Mouse (Mus musculus): ENCODE results near the gene Pard6a. TPM values are rescaled to one million over a fixed set of nuclear protein-coding genes. Genes with fewer than 3 reads are reported as not detected.

Gene Pard6a
- 42.1 and 43.6 TPM in 2 replicates for polyA plus RNA-seq (2015; fragmentation: Nextera tagmentation; extraction: Ambion mirVana)

- Histone ChIP-seq H3K27me3 (no peaks in the 10 kb centered on the region), H3K9me3 (replicated peaks) (no peaks in the 10 kb centered on the region), H3K36me3 (ENCODE audit: poor library complexity, severe bottlenecking) (peaks cover 58% of the 10 kb centered on the region), H3K4me2 (peak within 1 kb of the TSS; percentile 96), H3K4me1 (peaks cover 25% of the 10 kb centered on the region), H3K27ac (peak within 1 kb of the TSS; percentile 94), H3K4me3 (peak within 1 kb of the TSS; percentile 70), H3K9ac (peak within 1 kb of the TSS; percentile 80)
- under 1% methylated on average over 60 of the region's 60 CpGs for WGBS
- ATAC-seq, result peak; percentile 84
These were observed at the start of gene Pard6a, which contains the start of gene Acd for GRCm38 (mm10) chr8:105700966-105701824. TSS of gene Pard6a (plus strand) at chr8:105701148. TSS of gene Acd (minus strand) at chr8:105701102.

DNA sequence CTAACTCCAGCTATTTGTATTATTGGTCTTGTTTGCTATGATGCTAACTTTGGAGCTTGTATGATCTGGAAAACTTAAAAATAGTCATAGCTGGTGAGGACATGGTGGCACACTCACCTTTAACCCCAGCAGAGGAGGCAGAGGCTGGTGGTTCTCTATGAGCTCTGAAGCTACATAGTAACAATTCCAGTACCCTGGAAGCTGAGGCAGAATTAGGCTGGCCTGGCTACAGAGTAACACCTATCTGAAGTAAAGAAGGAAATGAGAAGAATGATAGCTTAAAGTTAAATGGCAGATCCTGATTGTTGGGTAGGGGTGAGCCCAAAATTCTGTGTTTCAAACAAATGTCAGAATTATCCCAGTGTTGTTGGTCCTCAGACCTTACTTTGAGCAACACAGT lies 43.3 kb upstream of the Pard6a start:
- H3K4me2 ChIP-seq, result no peak overlapping the region

GRCm38 (mm10) chr8:105661167-105661566 lies 39.8 kb upstream of the Pard6a start:
- Histone ChIP-seq H3K4me3 (no peak overlapping the region), H3K4me2 (no peak overlapping the region), H3K9ac (no peak overlapping the region), H3K4me1 (no peaks in the 10 kb centered on the region), H3K9me3 (replicated peaks) (no peaks in the 10 kb centered on the region), H3K27me3 (no peaks in the 10 kb centered on the region), H3K27ac (no peak overlapping the region), H3K36me3 (ENCODE audit: poor library complexity, severe bottlenecking) (peaks cover 29% of the 10 kb centered on the region)
- WGBS, result 87% methylated on average over 3 of the region's 3 CpGs
- no peak for ATAC-seq

More for the DNA sequence above, 43.3 kb upstream of the Pard6a start:
- no peak for ATAC-seq
- Histone ChIP-seq H3K27me3 (no peaks in the 10 kb centered on the region), H3K27ac (no peak overlapping the region), H3K4me3 (no peak overlapping the region), H3K9ac (no peak overlapping the region), H3K36me3 (ENCODE audit: poor library complexity, severe bottlenecking) (peaks cover 24% of the 10 kb centered on the region), H3K9me3 (replicated peaks) (no peaks in the 10 kb centered on the region), H3K4me1 (no peaks in the 10 kb centered on the region)

- H3K27ac ChIP-seq, result no peak overlapping the region
- no peak overlapping the region for H3K4me2 ChIP-seq
- H3K4me1 ChIP-seq, result no peaks in the 10 kb centered on the region
- H3K9me3 ChIP-seq (replicated peaks), result no peaks in the 10 kb centered on the region
- no peak overlapping the region for H3K9ac ChIP-seq
- H3K4me3 ChIP-seq, result no peak overlapping the region
- H3K36me3 ChIP-seq (ENCODE audit: poor library complexity, severe bottlenecking), result peaks cover 97% of the 10 kb centered on the region
- 92% methylated on average over 1 of the region's 1 CpGs for WGBS
- ATAC-seq, result no peak
- no peaks in the 10 kb centered on the region for H3K27me3 ChIP-seq
These were observed 23.1 kb upstream of the Pard6a start for GRCm38 (mm10) chr8:105677891-105678290.

- H3K4me1 ChIP-seq, result no peaks in the 10 kb centered on the region
- WGBS, result 83% methylated on average over 7 of the region's 7 CpGs
- ATAC-seq, result no peak
These were observed 15.6 kb upstream of the Pard6a start for GRCm38 (mm10) chr8:105685325-105685724.

DNA sequence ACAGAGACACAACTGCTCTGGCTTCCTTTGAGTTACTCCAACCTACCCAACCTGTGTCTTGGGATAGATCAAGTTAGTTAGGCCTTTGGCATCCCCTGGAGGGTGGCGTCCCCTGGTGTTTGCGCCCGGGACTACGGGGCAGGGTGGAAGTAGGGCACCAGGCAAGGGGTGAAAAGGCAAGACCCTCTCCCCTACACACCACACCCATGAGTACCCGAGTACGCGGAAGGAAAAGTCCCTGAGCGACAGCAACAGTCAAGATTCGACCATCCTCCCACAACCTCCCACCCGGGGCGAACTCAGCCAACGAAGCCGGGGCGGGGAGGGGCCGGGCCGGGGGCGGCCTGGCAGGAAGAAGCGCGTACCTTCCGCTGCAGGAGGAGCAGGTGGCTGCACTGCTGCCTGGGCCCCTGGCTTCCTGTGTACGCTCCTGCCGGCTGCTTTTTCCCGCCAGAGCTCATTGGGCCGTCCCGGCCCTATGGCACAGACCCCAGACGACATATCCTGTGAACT lies 15.1 kb upstream of the Pard6a start, which contains the start of gene Carmil2:
Gene Carmil2, plus strand, starts transcription at position 479 of the 513 bp plus-strand sequence.
- no peak within 1 kb of the TSS for H3K9ac ChIP-seq
- no peak within 1 kb of the TSS for H3K4me2 ChIP-seq
- H3K36me3 ChIP-seq (ENCODE audit: poor library complexity, severe bottlenecking), result peaks cover 39% of the 10 kb centered on the region
- no peaks in the 10 kb centered on the region for H3K4me1 ChIP-seq
- no peak within 1 kb of the TSS for H3K27ac ChIP-seq
- no peaks in the 10 kb centered on the region for H3K27me3 ChIP-seq
- no peaks in the 10 kb centered on the region for H3K9me3 ChIP-seq (replicated peaks)
- ATAC-seq, result no peak
- 18% methylated on average over 26 of the region's 26 CpGs for WGBS
- H3K4me3 ChIP-seq, result no peak within 1 kb of the TSS

More at GRCm38 (mm10) chr8:105685325-105685724, 15.6 kb upstream of the Pard6a start:
- H3K36me3 ChIP-seq (ENCODE audit: poor library complexity, severe bottlenecking), result peaks cover 44% of the 10 kb centered on the region
- no peaks in the 10 kb centered on the region for H3K27me3 ChIP-seq
- no peaks in the 10 kb centered on the region for H3K9me3 ChIP-seq (replicated peaks)
- no peak overlapping the region for H3K27ac ChIP-seq
- no peak overlapping the region for H3K4me2 ChIP-seq
- no peak overlapping the region for H3K9ac ChIP-seq
- no peak overlapping the region for H3K4me3 ChIP-seq

GRCm38 (mm10) chr8:105686551-105686950 lies 14.4 kb upstream of the Pard6a start:
- Histone ChIP-seq H3K36me3 (ENCODE audit: poor library complexity, severe bottlenecking) (peaks cover 32% of the 10 kb centered on the region), H3K27me3 (no peaks in the 10 kb centered on the region), H3K4me3 (no peak overlapping the region), H3K9me3 (replicated peaks) (no peaks in the 10 kb centered on the region), H3K9ac (no peak overlapping the region), H3K4me1 (no peaks in the 10 kb centered on the region), H3K27ac (no peak overlapping the region), H3K4me2 (no peak overlapping the region)
- no peak for ATAC-seq
- 68% methylated on average over 6 of the region's 6 CpGs for WGBS

DNA sequence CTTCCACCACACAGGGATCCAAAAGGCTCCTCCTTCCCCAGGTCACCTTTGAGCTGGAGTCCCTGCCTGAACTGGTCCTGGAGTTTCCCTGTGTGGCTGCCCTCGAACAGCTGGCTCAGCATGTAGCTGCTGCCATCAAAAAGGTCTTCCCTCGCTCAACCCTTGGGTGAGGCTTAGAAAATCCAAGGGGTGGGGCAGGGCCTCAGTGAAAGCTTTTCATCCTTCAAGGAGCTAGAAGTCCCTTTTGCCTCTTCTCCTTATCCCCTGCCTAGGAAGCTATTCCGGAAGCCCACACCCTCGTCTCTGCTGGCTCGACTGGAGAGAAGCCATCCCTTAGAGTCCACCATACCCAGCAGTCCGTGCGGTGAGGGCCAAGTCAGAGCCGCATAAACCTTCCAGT lies 13.4 kb upstream of the Pard6a start:
- no peak overlapping the region for H3K4me2 ChIP-seq
- H3K27me3 ChIP-seq, result no peaks in the 10 kb centered on the region
- H3K4me1 ChIP-seq, result no peaks in the 10 kb centered on the region
- H3K36me3 ChIP-seq (ENCODE audit: poor library complexity, severe bottlenecking), result peaks cover 24% of the 10 kb centered on the region
- ATAC-seq, result no peak
- H3K27ac ChIP-seq, result no peak overlapping the region
- no peaks in the 10 kb centered on the region; the same call in 1 of the 2 replicates for H3K9me3 ChIP-seq (replicated peaks)
- no peak overlapping the region for H3K4me3 ChIP-seq
- 61% methylated on average over 8 of the region's 8 CpGs for WGBS
- no peak overlapping the region for H3K9ac ChIP-seq

- Histone ChIP-seq H3K4me3 (no peak overlapping the region), H3K9ac (no peak overlapping the region), H3K27ac (no peak overlapping the region), H3K9me3 (replicated peaks) (no peaks in the 10 kb centered on the region; the same call in 1 of the 2 replicates), H3K27me3 (no peaks in the 10 kb centered on the region), H3K36me3 (ENCODE audit: poor library complexity, severe bottlenecking) (peaks cover 16% of the 10 kb centered on the region), H3K4me1 (no peaks in the 10 kb centered on the region), H3K4me2 (no peak overlapping the region)
- ATAC-seq, result no peak
- 78% methylated on average over 14 of the region's 14 CpGs for WGBS
These were observed 12.7 kb upstream of the Pard6a start for GRCm38 (mm10) chr8:105688242-105688752.

- WGBS, result 59% methylated on average over 35 of the region's 35 CpGs
These were observed 11.5 kb upstream of the Pard6a start for GRCm38 (mm10) chr8:105689256-105689982.

DNA sequence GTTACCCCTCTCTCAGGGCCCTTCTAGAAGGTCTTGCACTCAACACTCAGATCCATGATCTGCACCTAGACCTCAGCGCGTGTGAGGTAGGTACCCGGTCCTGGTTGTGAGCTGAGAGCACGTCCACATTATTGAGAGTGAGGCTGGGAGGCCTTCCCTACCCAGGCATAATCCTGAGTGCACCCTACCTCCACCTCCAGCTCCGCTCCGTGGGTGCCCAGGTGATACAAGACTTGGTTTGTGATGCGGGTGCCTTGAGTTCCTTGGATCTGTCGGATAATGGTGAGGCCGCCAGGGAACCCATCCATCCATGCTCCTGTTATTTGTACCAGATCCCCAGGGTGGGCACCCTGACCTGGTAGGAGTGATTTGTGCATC lies 11.0 kb upstream of the Pard6a start:
- no peaks in the 10 kb centered on the region for H3K27me3 ChIP-seq
- no peaks in the 10 kb centered on the region for H3K36me3 ChIP-seq (ENCODE audit: poor library complexity, severe bottlenecking)
- ATAC-seq, result no peak
- no peak overlapping the region for H3K4me3 ChIP-seq
- no peaks in the 10 kb centered on the region; the same call in 1 of the 2 replicates for H3K9me3 ChIP-seq (replicated peaks)
- peaks cover 12% of the 10 kb centered on the region for H3K4me1 ChIP-seq
- no peak overlapping the region for H3K9ac ChIP-seq
- H3K4me2 ChIP-seq, result no peak overlapping the region
- 89% methylated on average over 9 of the region's 9 CpGs for WGBS
- no peak overlapping the region for H3K27ac ChIP-seq

More at GRCm38 (mm10) chr8:105689256-105689982, 11.5 kb upstream of the Pard6a start:
- Histone ChIP-seq H3K9ac (no peak overlapping the region), H3K27ac (no peak overlapping the region), H3K27me3 (no peaks in the 10 kb centered on the region), H3K36me3 (ENCODE audit: poor library complexity, severe bottlenecking) (peaks cover 5% of the 10 kb centered on the region; the same call in 1 of the 2 replicates), H3K4me3 (no peak overlapping the region), H3K4me2 (no peak overlapping the region), H3K4me1 (peaks cover 7% of the 10 kb centered on the region), H3K9me3 (replicated peaks) (no peaks in the 10 kb centered on the region; the same call in 1 of the 2 replicates)
- ATAC-seq, result no peak
